Mouse (Mus musculus) heart, adult 8-10 months (tissue): ENCODE measurements around the gene Ispd. TPM values are rescaled to one million over a fixed set of nuclear protein-coding genes. Genes with fewer than 3 reads are reported as not detected.

ENCODE experiments used
- DNase-seq: peaks from one replicate; pipeline ENCODE4 v3.0.0; 2022; ENCODE audit warnings: low spot score
- total RNA-seq, 4 experiments: library from RNA; stranded (reverse); gene quantifications; 2 replicates each; pipeline ENCODE4 v1.2.4; 2022

Ispd gene
- total RNA-seq, 4 experiments from 2014 or later: 4.0 to 5.7 (median 4.9) TPM

DNA sequence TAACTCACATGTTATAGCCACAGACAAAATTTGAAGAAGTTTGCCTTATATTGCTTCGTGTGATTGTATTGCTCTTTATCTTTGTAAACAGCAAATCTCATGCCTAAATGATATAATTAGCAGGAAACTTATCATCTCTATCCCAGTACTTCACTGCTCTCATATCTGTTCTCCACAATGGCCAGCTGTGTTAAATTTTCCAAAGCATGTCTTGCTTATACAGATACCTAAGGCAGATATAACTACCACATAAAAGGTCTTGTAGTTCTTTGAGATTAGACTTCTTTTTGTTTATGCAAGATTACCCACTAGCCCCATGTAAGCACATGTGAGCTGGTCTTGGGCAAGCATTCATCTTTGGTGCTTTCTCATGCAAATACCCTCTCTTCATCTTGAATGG, 327.6 kb downstream of the Ispd start:
- DNase-seq: no peak

DNA sequence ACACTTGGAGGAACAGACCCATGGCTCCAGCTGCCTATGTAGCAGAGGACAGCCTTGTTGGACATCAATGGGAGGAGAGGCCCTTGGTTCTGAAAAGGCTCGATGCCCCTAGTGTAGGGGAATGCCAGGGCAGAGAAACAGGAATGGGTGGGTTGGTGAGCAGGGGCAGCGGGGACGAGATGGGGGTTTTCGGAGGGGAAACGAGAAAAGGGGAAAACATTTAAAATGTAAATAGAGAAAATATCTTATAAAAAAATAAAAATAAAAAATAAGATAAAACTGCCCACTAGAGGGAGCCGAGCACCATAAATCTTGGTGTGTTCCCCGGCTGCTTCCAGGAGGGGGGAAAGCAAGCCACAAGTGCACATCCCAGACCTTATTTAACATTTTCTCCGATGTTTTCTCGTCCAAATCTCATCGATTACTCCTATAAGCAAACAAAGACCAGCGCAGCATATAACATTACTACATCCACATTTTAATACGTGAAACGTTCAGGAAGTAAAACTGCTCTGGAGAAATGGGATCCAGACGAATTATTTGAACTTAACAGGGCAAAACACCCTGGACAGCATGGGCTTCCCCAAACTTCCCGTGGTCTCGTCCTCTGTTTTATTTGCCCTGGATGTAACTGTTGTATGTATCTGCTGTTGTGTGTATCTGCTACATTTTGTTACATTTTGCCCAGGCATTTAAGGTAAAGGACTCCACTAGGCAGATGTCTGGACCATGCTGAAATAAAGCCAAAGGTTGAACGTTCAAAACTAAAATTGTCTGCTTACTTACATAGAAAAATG, 332.8 kb downstream of the Ispd start:
- DNase-seq: peak; percentile 67

DNA sequence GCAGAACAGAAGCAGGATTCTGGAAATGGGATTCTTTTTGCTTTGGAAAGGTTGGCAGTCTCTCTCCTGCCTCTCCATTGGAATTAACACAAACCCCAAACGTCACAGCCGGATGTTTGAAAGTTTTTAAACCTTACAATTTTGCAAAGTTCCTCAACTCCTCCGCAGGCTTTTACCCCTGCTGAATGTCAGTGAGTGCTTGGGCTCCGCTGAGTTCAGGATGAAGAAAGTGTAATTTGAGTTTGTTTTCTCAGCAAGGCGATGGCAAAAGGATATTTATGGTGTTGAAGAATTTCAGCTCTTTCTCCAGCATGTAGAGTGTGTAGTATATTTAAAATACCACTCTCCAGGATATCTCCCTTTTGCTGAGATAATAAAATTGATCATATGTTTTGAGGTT, 336.3 kb downstream of the Ispd start:
- no peak for DNase-seq

DNA sequence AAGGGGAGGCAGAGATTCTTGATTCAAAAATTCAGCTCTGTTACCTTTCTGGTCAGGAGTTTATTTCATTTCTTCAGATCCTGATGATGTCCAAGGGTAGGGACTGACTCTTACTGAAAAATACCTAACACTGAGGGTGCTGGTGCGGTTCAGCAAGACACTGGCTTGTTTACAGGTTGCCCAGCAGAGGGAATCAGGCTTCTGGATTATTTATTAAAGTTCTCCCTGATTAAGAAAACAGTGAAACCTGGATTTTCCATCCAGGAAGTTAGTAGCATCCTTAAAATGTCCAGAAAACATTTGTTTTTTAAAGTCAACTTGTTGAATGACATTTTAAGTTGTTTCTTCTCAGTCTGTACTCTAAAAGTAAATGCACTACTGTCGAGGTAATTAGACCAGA, 337.2 kb downstream of the Ispd start:
- DNase-seq: peak; percentile 58

DNA sequence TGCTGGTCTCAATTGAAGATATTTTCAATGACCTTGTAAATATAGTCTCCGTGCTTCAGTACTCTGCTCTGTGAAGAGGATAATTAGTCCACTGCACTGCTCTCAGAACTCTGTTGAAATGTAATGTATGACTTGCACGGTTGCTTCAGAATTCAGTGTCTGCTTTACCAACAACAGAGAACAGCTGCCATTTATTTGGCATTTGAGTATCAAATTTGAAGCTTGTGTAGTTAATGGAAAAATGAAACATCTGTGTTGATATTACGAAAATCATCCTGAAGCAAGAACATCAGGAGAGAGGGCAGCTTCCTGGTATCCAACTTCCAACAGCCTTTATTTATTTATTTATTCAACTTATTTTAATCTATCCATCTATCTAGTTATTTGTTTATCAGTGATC, 337.8 kb downstream of the Ispd start:
- DNase-seq: no peak

DNA sequence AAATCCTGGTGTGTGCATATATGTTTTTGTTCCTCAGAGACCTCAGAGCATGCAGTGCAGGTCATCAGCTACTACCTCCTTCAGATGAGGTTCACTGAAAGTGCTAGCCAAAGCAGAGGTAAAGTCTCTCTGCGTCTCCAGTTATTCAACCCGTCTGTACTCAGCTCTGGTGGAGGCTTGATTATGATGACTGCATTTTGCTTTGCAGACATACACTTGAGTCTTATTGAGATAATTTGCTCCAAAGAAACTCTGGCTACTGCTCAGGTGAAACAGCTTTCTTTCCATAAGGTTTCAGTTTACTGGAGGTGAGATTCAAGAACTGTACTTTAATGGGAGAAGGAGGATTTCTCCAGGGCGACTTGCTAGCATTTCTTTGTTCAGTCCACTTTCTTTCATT, 339.5 kb downstream of the Ispd start:
- DNase-seq: no peak

DNA sequence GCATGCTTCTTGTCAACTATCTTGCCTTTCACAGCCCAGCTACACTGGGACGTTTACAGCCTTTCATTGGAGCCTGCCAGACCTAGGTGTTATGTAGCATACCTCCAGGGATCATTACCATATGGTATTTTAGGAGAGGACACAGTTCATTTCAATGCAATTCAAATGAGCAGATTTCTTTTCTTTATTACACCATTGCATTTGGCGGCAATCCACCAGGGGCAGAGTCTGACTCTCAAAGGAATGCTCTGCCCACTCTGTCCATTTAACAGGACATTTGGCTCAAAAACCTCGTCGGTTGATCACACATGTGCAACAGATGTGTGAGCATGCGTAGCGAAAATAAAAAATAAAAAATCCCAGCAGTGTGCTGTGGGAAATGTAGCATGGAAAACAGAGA, 340.0 kb downstream of the Ispd start:
- DNase-seq: no peak

DNA sequence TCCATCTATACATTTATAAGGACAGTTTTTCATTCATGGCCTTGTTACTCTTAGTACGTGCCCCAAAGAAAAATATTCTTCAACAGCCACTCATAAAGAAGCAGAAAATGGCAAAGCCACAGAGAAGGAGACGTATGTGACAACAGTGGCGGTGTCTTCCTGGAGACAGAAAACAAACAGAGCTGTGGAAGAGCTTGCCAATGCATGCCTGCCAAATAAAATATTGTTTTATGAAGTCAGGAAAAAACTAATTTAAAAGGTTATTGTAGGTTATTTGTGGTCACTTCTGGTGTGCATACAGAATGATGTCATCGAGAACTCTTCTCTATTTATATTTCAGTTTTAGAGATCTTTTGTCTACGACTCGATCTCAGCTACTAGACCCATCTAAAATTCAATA, 341.5 kb downstream of the Ispd start:
- DNase-seq: peak; percentile 84

DNA sequence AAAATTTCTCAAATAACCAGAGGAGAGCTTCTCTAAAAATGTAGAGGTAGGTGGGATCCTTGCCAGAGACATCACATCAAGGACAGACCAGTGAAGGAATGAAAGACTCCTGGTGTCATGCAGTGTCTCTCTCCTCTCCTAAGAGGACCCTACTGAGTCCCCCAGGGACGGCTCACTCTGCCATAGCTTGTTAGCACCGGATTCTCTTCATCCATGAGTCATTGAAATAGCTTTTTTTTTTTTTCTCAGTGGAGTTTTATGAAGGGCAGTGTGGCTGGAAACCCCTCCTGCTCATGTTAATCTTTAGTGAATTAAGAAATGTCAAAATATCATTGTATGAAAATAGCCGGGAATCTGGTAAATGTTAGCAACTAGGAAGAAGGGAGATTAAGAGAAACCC, 342.1 kb downstream of the Ispd start:
- DNase-seq: no peak

DNA sequence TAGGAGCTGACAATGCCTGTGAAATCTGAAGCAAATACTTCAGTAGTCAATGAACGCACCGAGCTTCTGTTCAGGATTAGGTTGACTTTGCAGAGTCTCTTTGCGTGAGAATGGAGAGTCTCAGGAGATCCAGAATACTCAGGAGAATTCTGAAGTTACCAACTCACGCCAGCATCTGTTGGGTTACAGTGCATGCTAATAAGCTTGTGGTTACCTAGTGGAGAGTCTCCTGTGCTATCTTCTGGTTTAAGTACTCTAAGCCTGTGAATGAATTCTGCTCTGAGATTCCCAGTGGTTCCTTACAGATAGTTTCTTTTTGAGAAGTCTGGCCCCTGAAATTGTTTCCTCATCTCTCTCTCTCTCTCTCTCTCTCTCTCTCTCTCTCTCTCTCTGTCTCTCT, 343.0 kb downstream of the Ispd start:
- DNase-seq: no peak

DNA sequence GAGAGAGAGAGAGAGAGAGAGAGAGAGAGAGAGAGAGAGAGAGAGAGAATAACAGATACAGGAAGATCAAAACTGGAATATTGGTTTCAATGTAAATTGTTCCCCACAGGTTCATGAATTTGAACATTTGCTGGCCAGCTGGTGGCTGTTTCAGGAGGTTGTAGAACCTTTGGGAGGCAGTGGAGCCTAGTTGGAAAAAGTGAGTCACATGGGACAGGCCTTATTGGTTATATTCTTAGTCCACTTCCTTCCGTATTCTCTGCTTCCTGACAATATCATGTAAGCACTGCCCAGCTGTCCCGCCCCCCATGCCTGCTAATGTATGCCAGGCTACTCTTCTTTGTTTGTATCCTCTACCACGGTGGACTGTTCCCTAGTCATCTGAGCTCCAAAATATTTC, 344.0 kb downstream of the Ispd start:
- DNase-seq: no peak

DNA sequence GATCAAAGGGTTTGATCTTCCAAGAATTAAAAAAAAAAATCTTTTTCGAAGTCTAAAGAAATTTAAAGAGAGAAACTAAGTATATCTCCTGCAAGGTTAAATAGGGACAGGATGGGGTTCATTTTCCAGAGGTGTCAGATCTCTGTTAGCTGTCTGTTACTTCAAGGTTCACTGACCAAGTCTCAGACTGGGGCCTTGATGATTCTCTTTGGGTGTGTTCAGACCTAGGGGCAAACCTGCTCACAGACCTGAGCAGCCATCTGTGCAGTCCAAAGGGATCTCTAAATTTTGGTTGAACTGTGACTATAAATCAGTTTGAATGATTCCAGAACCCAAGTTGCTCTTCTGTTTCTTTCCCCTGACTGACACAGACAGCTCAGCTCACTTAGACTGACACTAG, 344.8 kb downstream of the Ispd start:
- no peak for DNase-seq

DNA sequence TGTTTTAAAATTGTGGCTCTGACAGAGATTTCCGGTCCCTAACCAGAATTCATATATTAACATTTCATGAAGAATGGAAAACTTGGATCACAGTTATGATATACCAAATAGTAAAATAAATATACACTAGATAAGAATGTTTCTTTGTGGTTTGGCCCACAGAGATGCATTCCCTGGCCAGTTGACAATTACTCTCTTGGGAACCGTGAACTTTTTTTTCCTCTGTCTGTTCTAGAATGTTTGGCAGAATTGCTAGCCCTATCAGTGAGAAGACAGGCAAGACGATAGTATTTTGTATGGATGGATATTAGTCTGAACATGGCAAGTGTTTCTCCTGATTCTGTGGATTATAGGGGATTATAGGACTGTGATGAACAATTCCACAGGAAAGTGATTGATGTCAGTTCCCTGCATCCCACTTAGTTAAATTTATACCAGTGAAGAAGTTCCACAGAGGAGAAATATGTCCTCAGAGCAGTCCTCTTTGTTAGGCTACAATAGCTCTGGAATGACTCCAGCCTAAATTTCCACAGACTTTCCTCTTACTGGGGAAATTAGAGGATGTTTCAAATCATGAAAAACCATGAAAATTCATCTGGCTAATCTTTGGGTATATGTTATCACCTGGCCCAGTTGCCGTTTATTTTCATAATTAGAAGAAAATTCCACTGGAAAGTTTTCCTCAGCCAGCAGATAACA, 352.6 kb downstream of the Ispd start:
- DNase-seq: peak; percentile 53

Other genes with a start within 250 kb of the Ispd start
- 10 to 100 TPM; 11.7 to 17.0 (median 14.3) TPM for gene Ankmy2, start 224.3 kb upstream of the Ispd start, total RNA-seq
- gene Bzw2, start 223.4 kb upstream of the Ispd start, total RNA-seq: 100 to 1,000 TPM; 179 to 216 (median 198) TPM
- not detected for gene Lrrc72, start 128.1 kb upstream of the Ispd start, total RNA-seq
- under 1 TPM; 0.14 to 0.44 (median 0.30) TPM for gene Sostdc1, start 67.3 kb upstream of the Ispd start, total RNA-seq
- 1 to 10 TPM in 2 of 4 experiments, under 1 TPM in 2; 0.60 to 2.7 (median 1.3) TPM for gene D630036H23Rik, start 731 bp downstream of the Ispd start, total RNA-seq